Mouse (Mus musculus): ENCODE results near the gene Tet2.

DNA sequence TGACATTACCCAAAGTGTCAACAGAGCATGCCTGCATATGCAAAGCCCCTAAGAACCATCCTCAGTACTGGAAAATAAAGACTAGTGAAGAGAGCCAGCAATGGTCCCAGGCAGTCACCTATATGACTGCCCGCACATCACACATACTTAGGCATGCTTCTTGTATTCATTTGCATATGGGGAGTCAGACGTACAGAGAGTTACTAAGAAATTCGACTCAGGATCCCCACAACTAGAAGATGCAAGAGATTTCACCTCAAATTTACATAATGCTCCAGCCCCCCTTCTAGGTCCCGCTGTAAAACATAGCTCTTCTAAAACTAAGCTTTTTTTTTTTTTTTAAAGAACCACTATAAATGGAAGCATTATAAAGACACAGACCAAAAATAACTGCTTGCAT, 36.6 kb upstream of the Tet2 start:
- no peak for TF ChIP-seq EP300 (optimal IDR thresholded peaks at IDR 0.05)
- TF ChIP-seq CTCF (IDR thresholded peaks at IDR 0.05; ENCODE audit: low read depth): no peak

Data from stomach, postnatal 0 days (tissue).